Mouse (Mus musculus) Muller cell, postnatal 12 days (primary cell): ENCODE data around the gene Slc25a45.

ENCODE experiments used
- DNase-seq: peaks from one replicate; pipeline ENCODE4 v3.0.0-alpha.2; 2015; ENCODE audit errors: inconsistent ontology term

Gene Slc25a45

GRCm38 (mm10) chr19:5877618-5878361 is at the start of gene Slc25a45:
Slc25a45 (plus strand) TSS chr19:5877808.
- DNase-seq: peak; percentile 98

- DNase-seq: no peak
Measured at GRCm38 (mm10) chr19:5828155-5828554, 49.5 kb upstream of the Slc25a45 start.

- no peak for DNase-seq
Measured at GRCm38 (mm10) chr19:5828905-5829304, 48.7 kb upstream of the Slc25a45 start.

GRCm38 (mm10) chr19:5829958-5830615 is 47.5 kb upstream of the Slc25a45 start:
- DNase-seq: no peak

- no peak for DNase-seq
Measured at GRCm38 (mm10) chr19:5830776-5831175, 46.8 kb upstream of the Slc25a45 start.

- DNase-seq: no peak
Measured at GRCm38 (mm10) chr19:5831224-5831957, 46.2 kb upstream of the Slc25a45 start.

- DNase-seq: no peak
Measured at GRCm38 (mm10) chr19:5831958-5832320, 45.7 kb upstream of the Slc25a45 start.

- DNase-seq: no peak
Measured at GRCm38 (mm10) chr19:5832326-5832725, 45.3 kb upstream of the Slc25a45 start.

- DNase-seq: no peak
Measured at GRCm38 (mm10) chr19:5833287-5834100, 44.1 kb upstream of the Slc25a45 start.

GRCm38 (mm10) chr19:5834260-5834925 is 43.2 kb upstream of the Slc25a45 start:
- DNase-seq: no peak

- no peak for DNase-seq
Measured at GRCm38 (mm10) chr19:5835054-5835921, 42.3 kb upstream of the Slc25a45 start.

GRCm38 (mm10) chr19:5835922-5836430 is 41.6 kb upstream of the Slc25a45 start:
- no peak for DNase-seq

- DNase-seq: no peak
Measured at GRCm38 (mm10) chr19:5836941-5837572, 40.6 kb upstream of the Slc25a45 start.

GRCm38 (mm10) chr19:5837606-5838005 is 40.0 kb upstream of the Slc25a45 start:
- DNase-seq: no peak

GRCm38 (mm10) chr19:5838136-5838891 is 39.3 kb upstream of the Slc25a45 start:
- no peak for DNase-seq

GRCm38 (mm10) chr19:5838892-5839165 is 38.8 kb upstream of the Slc25a45 start:
- no peak for DNase-seq

GRCm38 (mm10) chr19:5839317-5840085 is 38.1 kb upstream of the Slc25a45 start:
- DNase-seq: no peak
